Mouse (Mus musculus) thymus, adult 2 months (tissue): ENCODE measurements at regions not wholly inside any gene's neighbourhood (a gene's known extent, or its start where the extent isn't known, plus 50 kb on each side); places are given as distances from the start of the nearest gene placed in this dataset.

Source experiments
- CTCF ChIP-seq: fragments of 200-500 bp; IDR thresholded peaks from 2 replicates; pipeline ENCODE4 v1.5.1; 2012; ENCODE audit warnings: mild to moderate bottlenecking, control low read depth, low read length, moderate library complexity, borderline replicate concordance; ENCODE audit not compliant: control insufficient read depth, poor library complexity, insufficient read depth; ENCODE audit errors: extremely low read depth
- POLR2A ChIP-seq: fragments of 200-500 bp; IDR thresholded peaks from 2 replicates; pipeline ENCODE4 v1.6.1; 2012; ENCODE audit warnings: mild to moderate bottlenecking, low read length, control low read depth, moderate library complexity; ENCODE audit not compliant: control insufficient read depth, poor library complexity, insufficient read depth; ENCODE audit errors: extremely low read depth

DNA sequence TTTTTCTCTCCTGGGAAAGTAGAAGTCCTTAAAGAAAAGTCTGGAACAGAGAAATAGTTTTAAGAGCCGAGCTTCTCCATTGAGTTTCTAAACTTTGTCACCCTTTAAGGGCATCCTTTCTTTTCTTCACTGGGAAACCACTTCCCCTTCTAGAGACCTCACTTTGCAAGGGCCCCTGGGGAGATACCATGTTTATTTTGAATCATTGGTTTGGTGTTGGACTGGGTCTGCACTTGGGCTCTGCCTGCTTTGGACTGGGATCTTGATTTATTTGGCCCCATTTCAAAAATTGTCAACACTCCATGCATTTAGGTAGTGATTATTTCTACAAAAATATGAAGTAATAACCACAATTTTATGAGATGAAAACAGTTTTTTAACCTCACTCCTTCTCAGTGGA lies 134.2 kb upstream of the Tars start:
- TF ChIP-seq CTCF, result no peak
- no peak for TF ChIP-seq POLR2A
